Mouse (Mus musculus): ENCODE results near the gene Fam189a2.

DNA sequence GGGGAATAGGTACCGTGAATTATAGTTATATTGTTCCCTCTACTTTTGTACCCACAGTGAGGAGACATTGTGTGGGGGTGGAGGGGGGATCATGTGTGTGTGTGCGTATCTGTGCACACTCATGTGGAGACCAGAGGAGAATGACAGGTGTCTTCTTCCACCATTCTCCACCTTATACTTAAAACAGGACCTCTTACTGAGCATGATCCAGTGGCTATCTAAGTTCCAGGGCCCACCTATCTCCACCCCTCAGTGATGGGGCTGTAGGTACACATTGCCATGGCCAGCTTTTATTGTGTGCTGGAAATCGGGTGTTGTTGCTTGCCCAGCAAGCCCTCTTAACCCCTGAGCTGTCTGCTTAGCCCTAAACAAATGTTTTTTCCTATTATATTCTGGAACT, 10.1 kb downstream of the Fam189a2 start:
- TF ChIP-seq CTCF (conservative IDR thresholded peaks at IDR 0.05; ENCODE audit: insufficient read depth, insufficient read length, low read depth, low read length) (no peak), POLR2A (IDR thresholded peaks at IDR 0.05; ENCODE audit: low read depth, low read length) (no peak)

All from kidney, adult 2 months (tissue).